Mouse (Mus musculus) CH12.LX (cell line): ENCODE data around the gene Shmt2. TPM values are rescaled to one million over a fixed set of nuclear protein-coding genes. Genes with fewer than 3 reads are reported as not detected.

Experiments used
- DNase-seq: peaks from one replicate; pipeline ENCODE4 v3.0.0-alpha.2; 2013; ENCODE audit errors: extremely low read depth
- H3K27ac ChIP-seq: 2 replicates; pipeline ENCODE4 v1.5.1; 2012; ENCODE audit warnings: low read depth, mild to moderate bottlenecking, control low read depth, moderate library complexity; ENCODE audit not compliant: insufficient read depth
- H3K27me3 ChIP-seq: replicated peaks from 2 replicates; pipeline ENCODE3; 2012; ENCODE audit warnings: inconsistent platforms
- H3K36me3 ChIP-seq, 2 experiments: replicated peaks in 1 of 2; 2 replicates each; pipeline versions ENCODE3 to v1.6.1; 2012; ENCODE audit warnings: inconsistent platforms in 1 of 2, low read length in 1 of 2, mild to moderate bottlenecking in 1 of 2, mixed read lengths in 1 of 2, moderate library complexity in 1 of 2; ENCODE audit not compliant: control insufficient read depth in 1 of 2, insufficient read depth in 1 of 2
- H3K4me1 ChIP-seq, 2 experiments: 2 replicates each; pipeline ENCODE4 v1.6.1; 2012; ENCODE audit warnings: inconsistent platforms in 1 of 2, moderate library complexity in 1 of 2; ENCODE audit not compliant: insufficient read depth in 2 of 2, control insufficient read depth in 1 of 2
- H3K4me2 ChIP-seq: 2 replicates; pipeline ENCODE4 v1.6.1; 2012; ENCODE audit warnings: low read depth, mild to moderate bottlenecking, control low read depth; ENCODE audit not compliant: poor library complexity, insufficient read depth, severe bottlenecking
- H3K4me3 ChIP-seq, 3 experiments: fragments of 150-350 bp in 1 of 3; sonication (generic) in 1 of 3; replicated peaks in 1 of 3; 2 replicates each; pipeline versions ENCODE3 to v1.5.1; 2011 to 2012; ENCODE audit warnings: low read depth in 2 of 3, low read length in 2 of 3, mild to moderate bottlenecking in 2 of 3, moderate library complexity in 2 of 3, control low read depth in 1 of 3, improper control_type of control experiment in 1 of 3, inconsistent platforms in 1 of 3, mixed read lengths in 1 of 3; ENCODE audit not compliant: poor library complexity in 1 of 3
- H3K79me2 ChIP-seq: replicated peaks from 2 replicates; pipeline ENCODE4 v1.6.1; 2012; ENCODE audit warnings: mild to moderate bottlenecking, moderate library complexity; ENCODE audit not compliant: control insufficient read depth, poor library complexity, insufficient read depth, severe bottlenecking; ENCODE audit errors: extremely low read depth
- H3K9ac ChIP-seq: 2 replicates; pipeline ENCODE4 v1.6.1; 2012; ENCODE audit warnings: low read depth, mild to moderate bottlenecking, control low read depth, moderate library complexity; ENCODE audit not compliant: insufficient read depth
- H3K9me3 ChIP-seq: replicated peaks from 2 replicates; pipeline ENCODE3; 2012; ENCODE audit warnings: low read length, inconsistent platforms, mixed read lengths
- BHLHE40 ChIP-seq: IDR thresholded peaks from 2 replicates; pipeline ENCODE4 v1.6.1; 2011; ENCODE audit warnings: mild to moderate bottlenecking, low read depth, low read length, improper control_type of control experiment
- CHD1 ChIP-seq: IDR thresholded peaks from 2 replicates; pipeline ENCODE4 v1.6.1; 2012; ENCODE audit warnings: low read depth, low read length, improper control_type of control experiment, inconsistent platforms
- CTCF ChIP-seq, 2 experiments: IDR thresholded peaks in 1 of 2; conservative IDR thresholded peaks in 1 of 2; 2 replicates each; pipeline ENCODE4 v1.5.1; 2011 to 2012; ENCODE audit warnings: low read depth in 2 of 2, low read length in 2 of 2, improper control_type of control experiment in 1 of 2, inconsistent platforms in 1 of 2, mild to moderate bottlenecking in 1 of 2, moderate library complexity in 1 of 2
- E2F4 ChIP-seq: IDR thresholded peaks from 2 replicates; pipeline ENCODE4 v1.6.1; 2011; ENCODE audit warnings: low read depth, low read length, improper control_type of control experiment; ENCODE audit not compliant: insufficient replicate concordance
- ELF1 ChIP-seq: IDR thresholded peaks from 2 replicates; pipeline ENCODE4 v1.6.1; 2014; ENCODE audit warnings: low read depth, mild to moderate bottlenecking, inconsistent platforms, low read length, improper control_type of control experiment
- GABPA ChIP-seq: IDR thresholded peaks from 2 replicates; pipeline ENCODE4 v1.6.1; 2012; ENCODE audit warnings: low read depth, low read length, improper control_type of control experiment, inconsistent platforms; ENCODE audit not compliant: insufficient replicate concordance
- HCFC1 ChIP-seq: IDR thresholded peaks from 2 replicates; pipeline ENCODE4 v1.6.1; 2012; ENCODE audit warnings: low read depth, mild to moderate bottlenecking, inconsistent platforms, low read length, improper control_type of control experiment
- IRF4 ChIP-seq: IDR thresholded peaks from 2 replicates; pipeline ENCODE4 v1.6.1; 2014; ENCODE audit warnings: low read depth, mild to moderate bottlenecking, inconsistent platforms, low read length, improper control_type of control experiment
- JUN ChIP-seq: IDR thresholded peaks from 2 replicates; pipeline ENCODE4 v1.6.1; 2011; ENCODE audit warnings: low read depth, mild to moderate bottlenecking, low read length, improper control_type of control experiment, moderate library complexity; ENCODE audit not compliant: insufficient read depth
- KAT2A ChIP-seq: IDR thresholded peaks from 2 replicates; pipeline ENCODE4 v1.6.1; 2012; ENCODE audit warnings: low read length, improper control_type of control experiment, inconsistent platforms; ENCODE audit not compliant: insufficient replicate concordance
- MAFK ChIP-seq: IDR thresholded peaks from 2 replicates; pipeline ENCODE4 v1.6.1; 2011; ENCODE audit warnings: low read length, improper control_type of control experiment; ENCODE audit not compliant: insufficient replicate concordance
- MAX ChIP-seq: IDR thresholded peaks from 2 replicates; pipeline ENCODE4 v1.6.1; 2011; ENCODE audit warnings: low read length, improper control_type of control experiment
- MAZ ChIP-seq: IDR thresholded peaks from 2 replicates; pipeline ENCODE4 v1.6.1; 2012; ENCODE audit warnings: low read depth, mild to moderate bottlenecking, inconsistent platforms, low read length, improper control_type of control experiment, moderate library complexity
- MEF2A ChIP-seq: IDR thresholded peaks from 2 replicates; pipeline ENCODE4 v1.6.1; 2014; ENCODE audit warnings: low read depth, mild to moderate bottlenecking, inconsistent platforms, low read length, improper control_type of control experiment, borderline replicate concordance
- MXI1 ChIP-seq: IDR thresholded peaks from 2 replicates; pipeline ENCODE4 v1.6.1; 2011; ENCODE audit warnings: mild to moderate bottlenecking, low read depth, low read length, improper control_type of control experiment
- MYC ChIP-seq: IDR thresholded peaks from 2 replicates; pipeline ENCODE4 v1.6.1; 2011; ENCODE audit warnings: low read depth, mild to moderate bottlenecking, improper control_type of control experiment, low read length
- NELFE ChIP-seq: IDR thresholded peaks from 2 replicates; pipeline ENCODE4 v1.6.1; 2011; ENCODE audit warnings: low read depth, low read length, improper control_type of control experiment
- NRF1 ChIP-seq: IDR thresholded peaks from 2 replicates; pipeline ENCODE4 v1.6.1; 2014; ENCODE audit warnings: low read depth, mild to moderate bottlenecking, inconsistent platforms, low read length, improper control_type of control experiment, moderate library complexity
- PAX5 ChIP-seq: IDR thresholded peaks from 2 replicates; pipeline ENCODE4 v1.6.1; 2012; ENCODE audit warnings: low read length, inconsistent platforms, mixed read lengths
- POLR2A ChIP-seq: IDR thresholded peaks from 2 replicates; pipeline ENCODE4 v1.6.1; 2011; ENCODE audit warnings: low read depth, mild to moderate bottlenecking, improper control_type of control experiment, low read length
- POLR2AphosphoS2 ChIP-seq: IDR thresholded peaks from 2 replicates; pipeline ENCODE4 v1.6.1; 2011; ENCODE audit warnings: low read depth, low read length, improper control_type of control experiment
- RAD21 ChIP-seq: IDR thresholded peaks from 2 replicates; pipeline ENCODE4 v1.6.1; 2011; ENCODE audit warnings: low read depth, mild to moderate bottlenecking, low read length, improper control_type of control experiment, moderate library complexity
- RCOR1 ChIP-seq: conservative IDR thresholded peaks from 2 replicates; pipeline ENCODE4 v1.6.1; 2012; ENCODE audit warnings: low read depth, mild to moderate bottlenecking, inconsistent platforms, low read length, improper control_type of control experiment
- SIN3A ChIP-seq: IDR thresholded peaks from 2 replicates; pipeline ENCODE4 v1.6.1; 2012; ENCODE audit warnings: low read length, improper control_type of control experiment, inconsistent platforms
- SMC3 ChIP-seq: IDR thresholded peaks from 2 replicates; pipeline ENCODE4 v1.6.1; 2011; ENCODE audit warnings: low read depth, low read length, improper control_type of control experiment
- TBP ChIP-seq: conservative IDR thresholded peaks from 2 replicates; pipeline ENCODE4 v1.6.1; 2011; ENCODE audit warnings: low read depth, low read length, improper control_type of control experiment
- UBTF ChIP-seq: IDR thresholded peaks from 2 replicates; pipeline ENCODE4 v1.6.1; 2012; ENCODE audit warnings: low read depth, mild to moderate bottlenecking, inconsistent platforms, low read length, improper control_type of control experiment, moderate library complexity
- USF1 ChIP-seq: IDR thresholded peaks from 2 replicates; pipeline ENCODE4 v1.6.1; 2014; ENCODE audit warnings: low read depth, mild to moderate bottlenecking, inconsistent platforms, low read length, improper control_type of control experiment
- USF2 ChIP-seq: conservative IDR thresholded peaks from 2 replicates; pipeline ENCODE4 v1.6.1; 2011; ENCODE audit warnings: low read depth, low read length, improper control_type of control experiment
- ZC3H11A ChIP-seq: IDR thresholded peaks from 2 replicates; pipeline ENCODE4 v1.6.1; 2012; ENCODE audit warnings: low read depth, mild to moderate bottlenecking, inconsistent platforms, low read length, improper control_type of control experiment
- ZMIZ1 ChIP-seq: IDR thresholded peaks from 2 replicates; pipeline ENCODE4 v1.6.1; 2012; ENCODE audit warnings: low read depth, mild to moderate bottlenecking, inconsistent platforms, low read length, improper control_type of control experiment
- dilution Hi-C: fragments of 300-500 bp; cut with MboI; formaldehyde crosslinking; loops from 2 replicates; pipeline ENCODE4 v1.14.3; 2020; ENCODE audit warnings: low sequenced_read_pairs; ENCODE audit not compliant: extremely low pct_unique_long_range_greater_than_20kb, extremely low pct_ligation_motif_present
- in situ Hi-C: fragments of 300-500 bp; cut with MboI; formaldehyde crosslinking; loops from 3 replicates; pipeline ENCODE4 v1.14.3; 2019; ENCODE audit warnings: low sequenced_read_pairs, low pct_ligation_motif_present, low pct_unique_long_range_greater_than_20kb, mixed read lengths
- polyA plus RNA-seq: library from polyadenylated mRNA; unstranded; fragments of >175 nt; gene quantifications from 2 replicates; pipeline ENCODE4 v1.2.1, GENCODE M21; 2012; ENCODE audit warnings: low read depth; ENCODE audit not compliant: insufficient read length
- total RNA-seq, 2 experiments: library from RNA; depleted of rRNA; stranded (reverse); fragments of 300-350 nt in 1 of 2; fragments of >200 nt in 1 of 2; gene quantifications; 2 replicates each; pipeline ENCODE4 v1.2.3; 2012 to 2014

The Shmt2 gene
- total and polyA plus RNA-seq, 3 experiments = 267 to 353 (median 317) TPM

GRCm38 (mm10) chr10:127557397-127557796, 35.2 kb upstream of the Shmt2 start:
- no peak overlapping the region for H3K4me2 ChIP-seq
- no peak overlapping the region for H3K4me3 ChIP-seq
- H3K36me3 ChIP-seq = peaks cover 92 to 94% of the 10 kb centered on the region in 2 experiments
- dilution Hi-C loops = no loop called here
- no peak for DNase-seq
- H3K27ac ChIP-seq = no peak overlapping the region
- H3K27me3 ChIP-seq = no peaks in the 10 kb centered on the region
- no peak overlapping the region for H3K9ac ChIP-seq
- peak in 1 of 2 experiments; percentile 44; a peak in 2 of 4 replicates for TF ChIP-seq CTCF (conservative IDR thresholded peaks at IDR 0.05 in 1 of 2, IDR thresholded peaks at IDR 0.05 in 1 of 2; ENCODE audit: low read depth in 2 of 2, low read length in 2 of 2)
- no peak for TF ChIP-seq UBTF
- no peak for TF ChIP-seq ZMIZ1
- no peaks in the 10 kb centered on the region for H3K4me1 ChIP-seq
- in situ Hi-C loops = no loop called here
- no peaks in the 10 kb centered on the region for H3K9me3 ChIP-seq
- no peaks in the 10 kb centered on the region for H3K79me2 ChIP-seq

- peaks cover 98 to 99% of the 10 kb centered on the region in 2 experiments for H3K36me3 ChIP-seq
Observed at GRCm38 (mm10) chr10:127555703-127556102, 33.5 kb upstream of the Shmt2 start.

More at GRCm38 (mm10) chr10:127555703-127556102, 33.5 kb upstream of the Shmt2 start:
- Histone ChIP-seq H3K9me3 (no peaks in the 10 kb centered on the region), H3K4me3 (no peak overlapping the region), H3K27me3 (no peaks in the 10 kb centered on the region), H3K27ac (no peak overlapping the region), H3K9ac (no peak overlapping the region), H3K4me1 (no peaks in the 10 kb centered on the region), H3K79me2 (no peaks in the 10 kb centered on the region), H3K4me2 (no peak overlapping the region)
- in situ Hi-C loops (no loop called here), dilution Hi-C loops (no loop called here)
- TF ChIP-seq MAX (no peak), USF1 (no peak), MAFK (no peak), MAZ (no peak), GABPA (no peak), PAX5 (no peak), CTCF (conservative IDR thresholded peaks at IDR 0.05 in 1 of 2, IDR thresholded peaks at IDR 0.05 in 1 of 2; ENCODE audit: low read depth in 2 of 2, low read length in 2 of 2) (peak; percentile 91 to 99), NRF1 (no peak), ZMIZ1 (no peak), CHD1 (no peak), IRF4 (no peak), MYC (no peak), TBP (no peak), KAT2A (no peak), USF2 (no peak), JUN (no peak), MEF2A (no peak), POLR2AphosphoS2 (no peak), RAD21 (peak; percentile 78), HCFC1 (no peak), POLR2A (no peak), MXI1 (no peak), SIN3A (no peak), RCOR1 (no peak), BHLHE40 (no peak), ZC3H11A (no peak), NELFE (peak; percentile 67; the same call in 1 of the 2 replicates), SMC3 (peak; percentile 77), E2F4 (no peak), ELF1 (no peak)
- peak; percentile 58 for DNase-seq
